Mouse (Mus musculus) limb, embryonic 10.5 days (tissue): ENCODE measurements around the gene Gm17949. TPM values are rescaled to one million over a fixed set of nuclear protein-coding genes. Genes with fewer than 3 reads are reported as not detected.

Experiments used
- DNase-seq: peaks from one replicate; pipeline ENCODE4 v3.0.0-alpha.2; 2017; ENCODE audit warnings: low spot score
- H3K27ac ChIP-seq: fragments of 300-500 bp; sonication (generic); 2 replicates; pipeline ENCODE4 v1.5.1; 2016; ENCODE audit warnings: mild to moderate bottlenecking
- H3K27me3 ChIP-seq: fragments of 300-500 bp; sonication (generic); 2 replicates; pipeline ENCODE4 v1.6.1; 2016; ENCODE audit warnings: low read depth, mild to moderate bottlenecking; ENCODE audit not compliant: poor library complexity, severe bottlenecking
- H3K36me3 ChIP-seq: fragments of 300-500 bp; sonication (generic); 2 replicates; pipeline ENCODE4 v1.6.1; 2016; ENCODE audit warnings: mild to moderate bottlenecking, moderate library complexity
- H3K4me1 ChIP-seq: fragments of 300-500 bp; sonication (generic); 2 replicates; pipeline ENCODE4 v1.6.1; 2016
- H3K4me3 ChIP-seq: fragments of 300-500 bp; sonication (generic); 2 replicates; pipeline ENCODE4 v1.5.1; 2016; ENCODE audit warnings: mild to moderate bottlenecking, moderate library complexity
- H3K9me3 ChIP-seq: fragments of 300-500 bp; sonication (generic); replicated peaks from 2 replicates; pipeline ENCODE4 v1.6.1; 2016; ENCODE audit warnings: mild to moderate bottlenecking
- WGBS: fragments of 180-500 bp; shearing (Covaris S2); methylation state at CpG from one replicate; pipeline ENCODE4 v1.1.7; 2016; 5-methylcytosine and 5-hydroxymethylcytosine counted together
- polyA plus RNA-seq: library from polyadenylated mRNA; unstranded; fragments of >200 nt; fragmentation: Nextera tagmentation; extraction: Ambion mirVana; gene quantifications from 2 replicates; pipeline ENCODE4 v1.2.1, GENCODE M21; 2016

Gm17949 gene
- polyA plus RNA-seq, 1 experiment from 2014 or later: 0.20 TPM

DNA sequence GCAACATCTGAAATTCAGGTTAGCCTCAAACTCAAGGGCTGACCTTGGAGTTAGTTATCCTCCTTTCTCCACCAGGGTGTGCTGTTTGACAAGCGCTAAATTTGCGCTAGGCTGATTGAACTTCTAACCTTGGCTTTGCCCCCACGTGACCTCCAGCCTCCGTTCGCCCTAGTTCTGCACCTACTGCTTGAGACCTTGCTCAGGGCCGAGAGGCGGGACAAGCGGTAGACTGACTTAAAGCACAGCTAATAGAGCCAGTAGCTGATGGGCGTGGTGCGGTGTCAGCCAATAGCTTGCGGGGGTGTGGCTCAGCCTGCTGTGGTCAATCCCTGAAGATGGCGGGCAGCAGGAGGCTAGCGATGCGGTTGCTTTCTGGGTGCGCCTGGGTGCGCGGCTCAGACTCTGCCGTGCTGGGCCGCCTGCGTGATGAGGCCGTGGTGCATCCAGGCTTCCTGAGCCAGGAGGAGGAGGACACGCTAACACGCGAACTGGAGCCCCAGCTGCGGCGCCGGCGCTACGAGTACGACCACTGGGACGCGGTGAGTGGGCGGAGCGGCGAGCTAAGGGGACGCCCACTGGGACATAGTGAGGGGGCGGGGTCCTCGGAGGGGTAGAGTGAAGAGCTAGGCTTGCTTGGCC is 14.1 kb upstream of the Gm17949 start, which contains the start of gene Alkbh7:
Gene Alkbh7 (plus strand): TSS at position 311 of the 639 bp plus-strand sequence.
- H3K4me1 ChIP-seq: peaks cover 10% of the 10 kb centered on the region
- peak within 1 kb of the TSS; percentile 91 for H3K4me3 ChIP-seq
- peak within 1 kb of the TSS; percentile 82 for H3K27ac ChIP-seq
- peak; percentile 92 for DNase-seq
- no peaks in the 10 kb centered on the region for H3K27me3 ChIP-seq
- no peaks in the 10 kb centered on the region for H3K9me3 ChIP-seq
- under 1% methylated on average over 38 of the region's 38 CpGs for WGBS
- peaks cover 84% of the 10 kb centered on the region for H3K36me3 ChIP-seq

DNA sequence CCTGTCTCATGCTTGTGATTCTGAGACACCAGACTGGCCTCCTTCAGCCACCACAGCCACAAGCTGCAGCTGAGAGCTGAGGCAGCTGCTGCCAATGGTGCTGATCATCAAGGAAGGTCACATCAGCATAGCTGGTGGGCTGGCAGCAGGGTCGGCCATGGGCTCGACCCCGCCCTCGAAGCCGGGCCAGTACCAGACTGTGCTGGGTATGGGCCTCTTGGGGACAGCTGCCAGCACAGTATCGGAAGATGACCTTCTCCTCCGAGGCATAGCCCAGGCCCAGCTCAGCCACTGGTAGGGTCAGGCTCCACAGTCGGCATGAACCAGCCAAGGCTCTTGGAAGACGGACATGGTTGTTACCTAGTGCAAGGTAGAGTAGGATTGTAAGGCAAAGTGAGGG is 11.9 kb upstream of the Gm17949 start:
- no peak overlapping the region for H3K4me3 ChIP-seq
- 92% methylated on average over 9 of the region's 9 CpGs for WGBS
- no peaks in the 10 kb centered on the region for H3K27me3 ChIP-seq
- no peaks in the 10 kb centered on the region for H3K9me3 ChIP-seq
- peaks cover 83% of the 10 kb centered on the region for H3K36me3 ChIP-seq
- H3K27ac ChIP-seq: no peak overlapping the region
- DNase-seq: no peak
- H3K4me1 ChIP-seq: peaks cover 10% of the 10 kb centered on the region

DNA sequence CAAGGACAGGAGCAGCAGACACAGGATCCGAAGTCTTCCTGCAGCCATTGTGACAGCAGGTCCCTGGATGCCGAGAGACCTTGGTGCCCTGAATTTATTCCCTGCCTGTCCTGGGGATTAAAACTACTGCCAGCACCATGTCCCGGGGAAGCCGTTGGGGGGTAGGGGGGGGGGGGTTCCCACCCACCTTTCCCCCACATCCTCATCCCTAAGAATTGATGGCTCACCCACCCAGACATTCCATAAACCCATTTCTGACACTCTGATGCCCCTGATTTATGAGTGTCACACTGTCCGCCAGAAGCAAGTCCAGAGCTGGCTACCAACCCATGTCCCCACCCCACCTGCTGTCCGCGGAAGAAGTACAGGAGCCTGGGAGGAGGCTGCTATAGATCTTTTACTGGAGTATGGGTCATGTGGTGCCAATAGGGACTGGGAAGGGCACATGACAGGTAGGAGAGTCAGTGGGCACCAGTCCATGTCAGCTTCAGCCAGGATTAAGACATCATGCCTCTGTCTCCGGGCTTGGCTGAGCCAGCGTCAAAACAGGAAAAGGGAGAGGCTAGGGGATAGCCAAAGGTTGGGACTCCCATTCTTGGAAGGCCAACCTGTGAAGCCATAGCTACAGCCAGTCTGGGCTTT is 11.2 kb upstream of the Gm17949 start, which contains the start of gene Pspn:
Gene Pspn (minus strand): TSS at position 51 of the 642 bp plus-strand sequence.
- Histone ChIP-seq H3K4me1 (peaks cover 10% of the 10 kb centered on the region), H3K36me3 (peaks cover 83% of the 10 kb centered on the region), H3K27me3 (no peaks in the 10 kb centered on the region), H3K4me3 (no peak within 1 kb of the TSS), H3K9me3 (no peaks in the 10 kb centered on the region), H3K27ac (no peak within 1 kb of the TSS)
- 86% methylated on average over 9 of the region's 9 CpGs for WGBS
- DNase-seq: no peak

DNA sequence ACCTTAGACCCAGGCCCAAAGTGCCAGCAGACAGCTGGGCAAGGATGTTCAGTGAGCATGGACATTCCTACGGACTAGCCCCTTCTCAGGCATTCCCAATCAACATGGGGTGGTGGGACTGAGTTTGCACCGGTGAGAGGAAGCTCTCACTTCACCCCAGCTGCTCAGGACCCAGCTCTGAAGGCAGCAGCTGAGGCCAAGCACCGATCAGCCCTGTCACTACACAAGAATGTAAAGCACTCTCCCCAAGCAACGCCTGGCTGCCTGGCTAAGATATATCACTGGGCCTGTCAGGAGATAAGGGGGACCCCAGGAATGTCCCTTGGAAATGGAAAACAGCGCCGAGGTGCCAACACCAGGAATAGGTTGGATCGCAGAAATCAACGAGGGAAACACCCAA is 10.0 kb upstream of the Gm17949 start:
- WGBS: 67% methylated on average over 8 of the region's 8 CpGs
- Histone ChIP-seq H3K27me3 (no peaks in the 10 kb centered on the region), H3K27ac (no peak overlapping the region), H3K36me3 (peaks cover 83% of the 10 kb centered on the region), H3K9me3 (no peaks in the 10 kb centered on the region), H3K4me3 (no peak overlapping the region), H3K4me1 (peaks cover 10% of the 10 kb centered on the region)
- no peak for DNase-seq

DNA sequence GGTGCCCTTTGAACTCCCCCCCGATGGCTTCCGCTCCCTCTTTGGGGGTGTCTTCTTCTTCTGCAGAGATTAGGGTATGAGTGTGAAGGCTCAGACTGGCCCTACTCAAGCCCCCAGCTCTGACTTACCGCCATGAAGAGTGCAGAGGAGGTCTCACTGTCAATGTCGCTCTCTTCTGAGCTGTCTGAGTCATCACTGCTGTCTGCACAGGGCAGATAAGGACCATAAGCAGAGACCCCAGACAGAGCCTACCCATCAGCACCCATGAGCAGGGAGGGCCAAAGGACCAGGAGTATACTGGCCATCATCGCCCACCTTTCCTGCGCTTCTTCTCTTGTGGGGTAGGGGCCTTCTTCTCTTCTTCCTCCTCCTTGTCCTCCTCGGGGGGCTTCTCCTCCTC is 7.3 kb upstream of the Gm17949 start:
- Histone ChIP-seq H3K36me3 (peaks cover 97% of the 10 kb centered on the region), H3K27ac (no peak overlapping the region), H3K27me3 (no peaks in the 10 kb centered on the region), H3K4me3 (no peak overlapping the region), H3K9me3 (no peaks in the 10 kb centered on the region), H3K4me1 (no peaks in the 10 kb centered on the region)
- WGBS: 94% methylated on average over 7 of the region's 7 CpGs
- no peak for DNase-seq

DNA sequence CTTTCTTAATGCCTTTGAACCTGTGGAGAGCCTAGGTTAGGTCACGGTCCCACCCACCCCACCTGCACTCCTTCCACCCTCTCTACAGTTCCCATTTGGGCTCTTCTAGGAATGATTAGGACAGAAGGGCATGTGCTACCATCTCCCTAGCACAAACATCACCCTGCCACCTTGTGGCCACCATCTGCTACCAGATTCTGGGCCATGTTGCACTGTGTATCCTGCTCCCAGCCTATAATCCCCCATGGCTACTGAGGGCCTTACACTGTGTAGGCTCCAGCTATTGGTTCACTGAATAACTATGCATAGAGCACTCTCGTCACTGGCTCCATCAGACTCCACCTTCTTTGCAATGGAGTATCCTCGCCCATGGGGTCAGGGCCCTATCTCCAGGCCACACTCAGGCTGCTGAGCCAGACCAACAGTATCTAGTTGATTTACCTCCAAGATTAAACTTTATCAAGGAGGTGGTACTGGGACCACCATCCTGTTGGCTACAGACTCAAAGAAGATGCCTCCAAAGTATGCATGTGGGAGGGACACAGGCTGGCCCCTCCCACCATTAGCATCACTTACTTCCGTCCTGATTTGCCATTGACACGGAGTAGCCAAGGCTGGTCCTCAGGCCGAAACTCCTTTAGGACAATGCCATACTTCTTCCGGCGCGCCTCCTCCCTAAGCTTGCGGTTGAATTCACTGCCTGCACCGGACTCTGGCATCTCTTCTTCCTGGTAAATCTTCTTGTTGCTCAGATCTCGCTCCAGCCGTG is 3.9 kb upstream of the Gm17949 start:
- no peak overlapping the region for H3K27ac ChIP-seq
- peaks cover 73% of the 10 kb centered on the region for H3K36me3 ChIP-seq
- H3K4me1 ChIP-seq: peaks cover 14% of the 10 kb centered on the region
- no peaks in the 10 kb centered on the region for H3K27me3 ChIP-seq
- H3K4me3 ChIP-seq: no peak overlapping the region
- H3K9me3 ChIP-seq: no peaks in the 10 kb centered on the region
- WGBS: 93% methylated on average over 13 of the region's 13 CpGs
- DNase-seq: no peak

DNA sequence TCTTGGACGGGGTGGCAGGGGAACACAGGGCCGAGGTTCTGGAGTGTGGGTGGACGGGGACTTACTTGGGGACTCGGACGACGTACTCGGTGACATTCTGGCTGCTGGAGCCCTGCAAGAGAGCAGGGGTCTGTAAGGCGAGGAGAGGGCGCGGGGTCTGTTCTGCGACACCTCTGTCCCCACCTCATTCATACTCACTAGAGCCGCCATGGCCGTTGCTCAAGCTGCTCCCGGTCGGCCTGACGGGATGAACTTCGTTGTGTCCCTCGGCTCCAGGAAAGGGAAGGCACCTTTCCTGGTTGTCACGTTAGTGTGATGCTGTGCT is 396 bp upstream of the Gm17949 start:
- Histone ChIP-seq H3K4me1 (peaks cover 18% of the 10 kb centered on the region), H3K36me3 (peaks cover 37% of the 10 kb centered on the region), H3K9me3 (no peaks in the 10 kb centered on the region), H3K27me3 (no peaks in the 10 kb centered on the region), H3K4me3 (peak overlapping the region; percentile 83), H3K27ac (peak overlapping the region; percentile 84)
- WGBS: 1% methylated on average over 19 of the region's 19 CpGs
- DNase-seq: no peak

DNA sequence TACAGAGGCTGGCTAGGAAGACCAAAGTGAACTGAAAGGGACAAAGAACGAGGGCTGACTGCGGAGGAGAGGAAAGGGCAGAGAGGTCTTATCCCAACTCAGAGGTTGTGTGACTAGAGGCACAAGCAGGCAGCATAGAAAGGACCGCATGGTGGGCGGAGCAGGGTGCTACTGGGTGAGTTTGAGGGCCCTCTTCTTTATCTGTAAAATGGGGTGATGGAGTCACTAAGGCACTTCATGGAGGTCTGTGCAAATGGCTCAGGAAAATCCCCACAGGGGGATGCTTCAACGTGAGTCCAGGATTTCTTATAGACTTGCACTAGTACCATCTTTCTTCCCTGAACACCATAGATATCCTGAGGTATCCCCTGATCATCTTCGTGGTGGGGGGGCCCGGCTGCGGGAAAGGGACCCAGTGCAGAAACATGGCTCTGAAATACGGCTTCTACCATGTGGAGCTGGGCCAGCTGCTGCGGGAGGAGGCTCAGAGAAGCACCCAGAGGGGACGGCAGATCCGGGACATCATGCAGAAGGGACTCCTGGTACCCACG is 1.1 kb downstream of the Gm17949 start:
- Histone ChIP-seq H3K9me3 (no peaks in the 10 kb centered on the region), H3K4me3 (peak overlapping the region; percentile 83), H3K27me3 (no peaks in the 10 kb centered on the region), H3K27ac (peak overlapping the region; percentile 90), H3K36me3 (peaks cover 23% of the 10 kb centered on the region), H3K4me1 (peaks cover 18% of the 10 kb centered on the region)
- no peak for DNase-seq
- 78% methylated on average over 13 of the region's 13 CpGs for WGBS

DNA sequence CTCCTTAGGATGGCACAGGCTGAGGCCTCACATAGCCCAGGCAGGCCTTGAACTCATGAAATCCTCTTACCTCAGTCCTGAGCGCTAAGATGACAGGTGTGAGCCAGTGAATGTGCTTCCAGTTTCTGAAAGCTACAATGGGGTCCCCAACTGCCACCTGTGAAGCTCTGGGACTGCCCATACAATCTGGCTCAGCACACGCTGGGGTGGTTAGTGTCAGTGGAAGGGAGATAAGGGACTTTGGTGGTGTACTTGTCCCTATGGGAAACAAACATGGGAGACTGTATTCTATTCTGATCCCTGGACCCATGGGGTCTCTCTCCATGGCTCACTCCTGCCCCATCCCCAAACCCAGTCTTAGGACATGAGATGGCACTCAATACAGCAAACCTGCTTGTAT is 8.4 kb downstream of the Gm17949 start:
- Histone ChIP-seq H3K4me1 (no peaks in the 10 kb centered on the region), H3K36me3 (peaks cover 57% of the 10 kb centered on the region), H3K27me3 (no peaks in the 10 kb centered on the region), H3K27ac (no peak overlapping the region), H3K9me3 (no peaks in the 10 kb centered on the region), H3K4me3 (no peak overlapping the region)
- WGBS: 85% methylated on average over 2 of the region's 2 CpGs
- no peak for DNase-seq

DNA sequence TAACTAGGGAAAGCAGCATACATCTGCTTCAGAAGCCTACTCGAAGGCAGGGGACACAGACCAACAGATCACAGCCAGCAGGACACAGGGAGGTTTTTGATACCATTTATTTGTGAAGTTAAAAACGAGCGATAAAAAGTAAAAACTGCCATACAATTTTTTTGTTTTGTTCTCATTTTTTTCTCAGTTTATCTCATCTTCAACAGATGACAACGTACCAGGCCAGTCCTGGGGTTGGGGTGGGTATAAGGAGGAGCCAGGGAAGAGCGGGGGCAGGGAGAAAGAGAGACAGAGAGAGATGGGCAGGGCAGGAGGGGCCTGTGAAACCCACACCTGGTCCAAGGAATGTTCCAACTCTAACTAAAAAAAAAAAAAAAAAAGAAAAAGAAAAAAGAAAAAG is 9.7 kb downstream of the Gm17949 start:
- H3K27me3 ChIP-seq: no peaks in the 10 kb centered on the region
- no peak overlapping the region for H3K4me3 ChIP-seq
- H3K27ac ChIP-seq: no peak overlapping the region
- H3K36me3 ChIP-seq: peaks cover 70% of the 10 kb centered on the region
- H3K4me1 ChIP-seq: no peaks in the 10 kb centered on the region
- no peaks in the 10 kb centered on the region for H3K9me3 ChIP-seq
- DNase-seq: no peak
- WGBS: 94% methylated on average over 5 of the region's 5 CpGs

DNA sequence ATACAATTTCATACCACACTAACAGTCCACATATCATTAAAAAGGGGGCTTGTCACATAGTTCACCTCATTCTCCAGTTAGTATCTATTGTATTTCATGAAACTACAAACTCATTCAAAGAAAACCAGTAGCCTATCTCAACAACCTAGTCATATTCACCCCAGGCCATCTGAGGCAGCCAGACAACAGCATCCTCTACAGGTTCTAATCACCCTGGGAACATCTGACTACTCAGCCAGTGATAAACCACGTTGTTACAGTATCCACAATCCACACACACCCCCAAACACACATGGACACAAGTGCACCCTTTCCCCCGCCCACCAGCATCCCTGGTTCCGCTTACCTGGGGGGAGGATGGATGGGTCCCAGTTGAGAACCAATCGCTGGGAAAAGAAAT is 16.2 kb downstream of the Gm17949 start:
- no peaks in the 10 kb centered on the region for H3K9me3 ChIP-seq
- H3K4me1 ChIP-seq: peaks cover 15% of the 10 kb centered on the region
- H3K27me3 ChIP-seq: no peaks in the 10 kb centered on the region
- H3K27ac ChIP-seq: no peak overlapping the region
- WGBS: 91% methylated on average over 4 of the region's 4 CpGs
- H3K36me3 ChIP-seq: peaks cover 71% of the 10 kb centered on the region
- DNase-seq: no peak
- no peak overlapping the region for H3K4me3 ChIP-seq

DNA sequence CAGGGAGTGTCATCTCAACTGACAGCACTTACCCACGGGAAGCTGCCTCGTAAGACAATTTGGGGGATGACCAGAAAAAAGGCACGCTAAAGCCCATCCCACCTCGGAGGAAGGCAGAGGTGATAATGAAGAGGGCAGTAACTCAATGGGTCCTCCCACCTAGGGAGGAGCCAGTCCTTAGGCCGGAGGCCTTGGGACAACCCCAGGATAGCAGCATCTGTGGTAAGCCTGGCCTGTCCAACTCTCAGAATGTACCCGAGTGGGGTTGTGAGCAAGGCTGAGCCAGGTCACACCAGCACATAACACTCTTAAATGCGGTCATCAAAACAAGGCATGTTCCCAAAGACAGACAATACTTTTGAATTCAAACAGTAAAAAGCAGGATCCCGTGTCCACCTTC is 18.4 kb downstream of the Gm17949 start:
- Histone ChIP-seq H3K4me1 (peaks cover 18% of the 10 kb centered on the region), H3K4me3 (peak overlapping the region; percentile 90), H3K27ac (no peak overlapping the region; the same call in 1 of the 2 replicates), H3K27me3 (no peaks in the 10 kb centered on the region), H3K36me3 (peaks cover 49% of the 10 kb centered on the region), H3K9me3 (no peaks in the 10 kb centered on the region)
- 45% methylated on average over 8 of the region's 8 CpGs for WGBS
- no peak for DNase-seq
